Mouse (Mus musculus) Muller cell, postnatal 12 days (primary cell): Measurements from ENCODE around the gene Tbc1d20.
"Not testable (repeated sequence)": the region's sequence is repeated elsewhere in the genome, so short reads cannot be mapped to it uniquely, and the experiment has no call there.

ENCODE experiments used
- DNase-seq: peaks from one replicate; pipeline ENCODE4 v3.0.0-alpha.2; 2015; ENCODE audit errors: inconsistent ontology term

Gene Tbc1d20

GRCm38 (mm10) chr2:152293727-152294475, at the start of gene Tbc1d20:
Tbc1d20 (plus strand) TSS chr2:152293828.
- peak; percentile 95 for DNase-seq

DNA sequence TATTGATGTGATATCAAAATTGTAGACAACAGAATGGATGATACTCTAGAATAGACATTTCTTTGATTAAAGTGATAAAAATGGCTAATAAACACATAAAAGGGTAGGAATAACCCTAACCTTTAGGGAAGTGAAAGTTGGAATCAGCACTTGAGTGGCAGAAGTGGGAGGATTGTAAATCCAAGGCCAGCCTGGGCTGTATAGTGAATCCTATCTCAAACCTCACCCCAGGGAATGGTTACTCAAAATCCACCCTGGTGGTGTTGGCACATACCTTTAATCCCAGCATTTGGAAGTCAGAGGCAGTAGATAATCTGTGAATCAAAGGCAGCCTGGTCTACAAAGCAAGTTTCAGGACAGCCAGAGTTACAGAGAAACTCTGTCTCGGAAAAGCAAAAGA, 46.4 kb upstream of the Tbc1d20 start:
- DNase-seq, result no peak

DNA sequence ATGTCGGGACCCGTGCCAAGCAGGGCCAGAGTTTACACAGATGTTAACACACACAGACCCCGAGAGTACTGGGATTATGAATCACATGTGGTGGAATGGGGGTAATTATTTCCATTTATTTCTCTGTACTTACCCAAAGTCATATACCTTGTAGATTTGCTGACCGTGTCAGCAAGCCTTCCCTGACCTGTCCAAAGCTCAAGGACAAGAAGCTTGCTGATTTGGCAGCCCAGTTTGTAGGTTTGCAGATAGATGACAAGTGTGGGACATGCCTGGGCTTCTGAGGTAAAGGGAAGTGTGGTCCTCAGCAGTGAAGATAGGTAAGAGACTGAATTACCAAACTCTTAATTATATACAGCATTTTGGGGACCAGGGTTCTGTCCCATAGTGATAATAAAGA, 43.1 kb upstream of the Tbc1d20 start:
- no peak for DNase-seq

DNA sequence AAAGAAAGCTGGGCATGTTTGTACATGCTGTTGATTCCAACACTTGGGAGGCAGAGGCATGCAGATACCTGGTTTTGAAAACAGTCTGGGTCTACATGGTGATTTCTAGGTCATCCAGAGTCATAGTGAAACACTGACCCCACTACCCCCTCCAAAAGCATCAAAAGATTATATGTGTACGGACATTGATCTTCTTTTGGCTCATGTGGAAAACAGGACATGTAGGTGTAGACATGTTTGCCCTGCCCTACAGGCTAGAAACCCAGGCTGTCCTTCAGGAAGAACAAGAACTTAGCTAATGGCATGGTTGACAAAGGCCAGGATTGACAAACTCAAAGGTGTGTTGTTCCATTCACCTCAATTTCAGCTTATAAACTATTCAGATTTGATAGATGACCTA, 33.9 kb upstream of the Tbc1d20 start:
- DNase-seq, result no peak

DNA sequence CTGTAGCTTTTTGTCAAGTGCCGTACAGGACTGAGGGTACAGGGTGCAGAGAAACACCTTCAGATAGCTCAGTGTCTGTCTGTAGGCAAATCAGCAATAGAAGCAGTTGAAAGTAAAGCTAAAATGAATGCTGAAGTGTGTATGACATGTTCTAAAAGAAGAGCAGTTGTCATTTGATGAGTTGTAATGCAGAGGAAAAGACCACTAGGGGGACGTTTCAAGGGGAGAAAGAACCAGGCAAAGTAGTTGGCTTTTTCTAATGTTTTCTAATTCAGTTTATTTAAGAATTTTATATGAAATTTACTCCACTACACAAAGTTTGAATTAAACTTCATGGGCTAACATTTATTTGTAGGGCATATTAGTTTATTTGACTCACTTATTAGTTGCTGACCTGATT, 20.0 kb upstream of the Tbc1d20 start:
- no peak for DNase-seq

DNA sequence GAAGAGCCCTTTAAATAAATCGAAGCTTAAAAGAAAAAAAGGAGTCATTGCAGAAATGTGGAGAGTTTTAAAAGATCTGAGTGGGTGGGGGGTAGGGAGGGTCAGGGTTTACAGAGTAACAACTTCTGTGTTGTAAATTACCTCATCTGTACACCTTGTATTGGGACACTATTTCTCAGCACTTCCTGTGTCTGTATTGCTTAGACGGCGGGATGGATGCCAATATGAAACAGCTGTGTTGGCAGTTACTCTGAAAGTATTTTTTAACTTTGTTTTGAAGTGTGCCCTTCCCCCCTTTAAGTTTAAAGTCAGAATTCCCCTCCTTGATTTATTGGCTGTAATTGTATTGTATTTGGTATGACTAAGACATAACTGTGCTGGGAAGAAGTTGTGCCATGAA, 12.2 kb upstream of the Tbc1d20 start:
- DNase-seq, result no peak

DNA sequence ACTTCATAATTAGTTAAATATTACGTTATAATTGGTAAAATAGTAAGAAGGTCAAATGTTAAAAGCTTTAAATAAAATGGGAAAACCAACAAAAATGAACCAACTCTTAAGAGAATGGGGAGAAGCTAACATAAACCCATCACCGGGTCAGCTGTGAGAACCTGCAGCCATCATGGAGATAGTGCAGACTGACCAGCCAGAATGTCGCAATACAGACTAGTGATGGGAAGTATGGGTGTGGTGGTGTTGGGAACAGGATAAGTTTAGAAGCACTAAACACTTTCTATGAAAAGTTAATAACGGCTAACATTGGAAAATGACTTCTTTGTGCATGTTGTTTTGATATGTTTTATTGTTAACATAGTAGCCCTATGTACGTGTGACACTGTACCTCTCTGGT, 6.1 kb upstream of the Tbc1d20 start:
- no peak for DNase-seq

GRCm38 (mm10) chr2:152288046-152288445, 5.6 kb upstream of the Tbc1d20 start:
- no peak for DNase-seq

- DNase-seq, result not testable (repeated sequence)
Observed at GRCm38 (mm10) chr2:152289623-152290022, 4.0 kb upstream of the Tbc1d20 start.

DNA sequence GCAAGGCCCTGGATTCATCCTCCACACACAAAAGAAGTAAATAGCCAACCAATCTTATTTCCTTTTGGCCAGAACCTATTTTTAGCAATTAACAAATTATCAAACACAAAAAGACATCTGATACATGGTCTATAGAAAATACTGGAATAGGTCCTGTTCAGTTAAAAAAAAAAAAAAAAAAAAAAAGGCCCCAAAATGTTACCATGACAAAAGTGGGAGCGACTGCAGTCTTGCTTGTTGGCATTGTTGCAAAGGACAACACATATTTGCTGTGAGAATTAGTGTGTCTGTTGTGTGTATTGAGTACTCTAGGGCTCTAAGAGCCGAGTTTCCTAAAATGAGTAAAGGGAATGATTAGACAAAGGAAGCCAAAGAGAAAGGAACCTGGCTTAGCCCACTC, 1.2 kb upstream of the Tbc1d20 start:
- DNase-seq, result no peak

GRCm38 (mm10) chr2:152293179-152293726, 375 bp upstream of the Tbc1d20 start:
- DNase-seq, result no peak

DNA sequence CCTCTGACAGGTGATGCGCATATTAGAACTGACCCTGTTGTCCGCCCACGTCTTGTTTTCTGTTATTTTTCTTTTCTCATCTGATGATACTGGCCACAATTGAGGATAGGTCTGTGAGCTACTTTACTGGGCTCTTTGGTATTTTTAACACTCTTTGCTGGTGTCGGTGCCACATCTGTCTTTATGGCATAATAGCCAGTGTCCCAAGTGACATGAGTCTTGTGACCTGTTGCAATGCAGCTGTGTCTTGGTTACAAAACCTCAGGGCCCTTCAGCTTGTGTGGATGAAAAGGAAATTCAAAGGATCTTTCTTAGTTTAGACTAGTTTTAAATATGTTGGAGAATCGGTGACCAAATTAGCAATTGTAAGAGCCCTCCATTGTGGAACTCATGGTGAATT, 913 bp downstream of the Tbc1d20 start:
- peak; percentile 4 for DNase-seq

- no peak for DNase-seq
Observed at GRCm38 (mm10) chr2:152302862-152303261, 9.2 kb downstream of the Tbc1d20 start.

GRCm38 (mm10) chr2:152303781-152304180, 10.2 kb downstream of the Tbc1d20 start:
- no peak for DNase-seq

DNA sequence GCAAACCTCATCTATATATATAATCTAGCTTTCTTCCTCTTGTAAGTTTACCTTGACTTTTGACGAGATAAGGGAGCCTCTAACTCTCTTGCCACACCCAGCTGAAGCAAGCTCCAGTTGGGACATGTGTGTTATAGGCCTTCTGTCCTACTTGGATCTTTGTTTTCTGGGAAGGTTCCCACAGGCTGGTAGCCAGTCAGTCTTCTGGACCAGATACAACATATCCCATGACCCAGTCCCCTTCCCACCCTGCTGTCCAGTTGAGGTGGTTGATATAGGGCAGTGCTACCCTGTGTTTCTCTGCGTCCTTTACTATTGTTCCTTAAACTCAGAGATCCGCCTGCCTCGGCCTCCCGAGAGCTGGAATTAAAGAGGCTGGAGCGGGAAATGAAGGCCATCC, 11.9 kb downstream of the Tbc1d20 start:
- DNase-seq, result no peak

GRCm38 (mm10) chr2:152307186-152307585, 13.6 kb downstream of the Tbc1d20 start:
- DNase-seq, result no peak

GRCm38 (mm10) chr2:152312996-152313395, 19.4 kb downstream of the Tbc1d20 start:
- no peak for DNase-seq

DNA sequence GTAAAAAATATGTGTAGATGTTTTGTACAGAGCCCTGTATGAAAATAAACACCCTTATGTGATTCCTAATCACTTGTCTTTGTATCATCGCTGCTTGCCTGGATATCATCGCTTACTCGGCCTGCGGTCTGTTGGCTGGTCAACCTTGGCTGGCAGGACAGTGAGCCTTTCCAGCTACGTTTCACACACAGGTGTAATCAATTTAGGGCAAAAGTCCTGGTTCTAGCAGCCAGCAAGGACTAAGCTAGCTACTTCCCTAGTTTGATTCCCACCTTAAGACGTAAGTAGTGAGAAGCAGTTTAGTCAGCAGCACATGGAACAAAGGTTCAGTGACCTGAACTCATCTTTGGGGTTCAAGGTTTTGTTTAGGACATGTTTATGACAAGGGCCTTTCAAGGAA, 20.3 kb downstream of the Tbc1d20 start:
- no peak for DNase-seq

DNA sequence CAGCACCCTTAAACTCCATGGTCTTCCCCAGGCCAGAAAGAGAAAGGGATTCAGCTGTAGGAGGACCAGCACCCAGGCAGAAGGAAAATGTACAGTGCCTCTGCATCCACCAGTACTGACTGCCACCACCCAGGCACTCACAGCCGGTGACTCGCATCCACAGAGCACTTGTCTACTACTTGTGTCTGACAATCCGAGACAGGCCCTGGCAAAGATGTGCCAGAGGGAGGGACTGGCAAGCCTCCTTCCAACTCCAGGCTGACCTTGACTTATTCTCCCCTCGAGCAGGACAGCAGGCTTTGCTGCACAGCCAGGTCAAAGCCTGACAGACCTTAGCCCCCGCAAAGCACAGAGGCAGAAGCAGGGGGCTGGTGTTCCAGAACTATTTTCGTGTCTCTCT, 23.4 kb downstream of the Tbc1d20 start:
- no peak for DNase-seq

DNA sequence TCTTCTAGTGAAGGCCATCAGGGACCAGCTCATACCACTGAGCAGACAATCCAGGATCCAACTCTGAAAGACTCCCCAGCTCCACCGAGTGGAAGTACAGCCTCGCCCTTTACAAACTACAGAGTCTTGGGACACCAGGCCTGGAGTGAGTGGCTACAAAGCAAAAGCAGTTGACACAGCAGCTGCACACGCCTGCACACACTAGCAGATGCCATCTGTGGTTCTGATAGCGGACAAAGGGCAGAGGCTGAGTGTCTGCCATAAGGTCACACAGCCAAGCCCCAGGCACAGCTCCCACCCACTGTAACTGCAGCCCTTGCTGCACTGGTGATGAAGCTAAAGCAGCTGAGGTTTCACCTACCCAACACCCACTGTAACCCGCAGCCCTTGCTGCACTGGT, 27.9 kb downstream of the Tbc1d20 start:
- DNase-seq, result no peak

- no peak for DNase-seq
Observed at GRCm38 (mm10) chr2:152322198-152322597, 28.6 kb downstream of the Tbc1d20 start.

DNA sequence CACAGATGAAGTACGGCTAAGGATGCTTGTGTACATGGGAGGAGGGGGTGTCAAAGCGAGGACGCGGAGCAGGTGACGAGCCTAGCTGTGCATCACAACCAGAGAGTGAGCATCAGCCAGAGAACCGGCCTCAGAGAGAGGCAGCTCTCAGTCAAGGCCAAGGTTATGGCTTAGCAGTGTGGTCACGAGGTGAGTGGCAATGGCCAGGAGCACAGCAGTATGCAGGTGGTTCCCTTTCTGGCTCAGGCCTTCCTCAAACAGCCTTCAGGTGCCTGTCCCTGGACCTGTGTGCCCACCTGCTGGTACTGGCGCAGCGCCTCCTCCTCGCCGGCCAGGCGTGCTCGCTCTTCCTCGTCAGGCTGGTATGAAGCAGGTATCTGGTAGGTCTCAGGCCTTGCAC, 30.3 kb downstream of the Tbc1d20 start:
- no peak for DNase-seq

DNA sequence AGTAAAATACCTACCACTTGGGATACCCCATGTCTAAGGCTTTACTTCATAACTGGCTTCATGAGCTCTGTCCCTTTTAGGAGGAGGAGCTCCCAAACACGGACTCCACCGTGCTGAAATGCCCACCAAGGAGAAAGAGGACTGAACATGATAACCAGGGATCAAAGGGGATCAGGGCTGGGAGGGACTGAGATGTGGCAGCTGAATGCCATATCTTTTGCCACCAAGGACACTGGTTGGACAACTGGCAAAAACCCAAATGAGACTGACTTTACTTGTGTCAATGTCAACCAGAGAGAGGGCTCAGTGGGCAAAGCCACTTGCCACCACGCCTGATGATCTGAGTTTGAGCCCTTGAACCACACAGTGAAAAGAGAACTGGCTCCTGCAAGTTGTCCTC, 31.2 kb downstream of the Tbc1d20 start:
- no peak for DNase-seq

- DNase-seq, result no peak
Observed at GRCm38 (mm10) chr2:152326157-152326556, 32.5 kb downstream of the Tbc1d20 start.
